Mouse (Mus musculus) spleen, adult 2 months (tissue): Measurements from ENCODE around the gene Srpr. TPM values are rescaled to one million over a fixed set of nuclear protein-coding genes. Genes with fewer than 3 reads are reported as not detected.

Experiments used
- DNase-seq, 2 experiments: peaks; one replicate each; pipeline versions ENCODE4 v3.0.0 to v3.0.0-alpha.2; 2012 to 2021; ENCODE audit warnings: low spot score in 2 of 2, low read depth in 1 of 2
- H3K27ac ChIP-seq: fragments of 200-500 bp; 2 replicates; pipeline ENCODE4 v1.5.1; 2012; ENCODE audit warnings: low read length, inconsistent platforms; ENCODE audit not compliant: insufficient read depth
- H3K27me3 ChIP-seq: fragments of 200-500 bp; 2 replicates; pipeline ENCODE4 v1.6.1; 2012; ENCODE audit warnings: mild to moderate bottlenecking, moderate library complexity, low read length, inconsistent platforms; ENCODE audit not compliant: control insufficient read depth, insufficient read depth
- H3K36me3 ChIP-seq: fragments of 200-500 bp; 2 replicates; pipeline ENCODE4 v1.6.1; 2012; ENCODE audit warnings: mild to moderate bottlenecking, low read length, inconsistent platforms; ENCODE audit not compliant: control insufficient read depth, insufficient read depth
- H3K4me1 ChIP-seq: fragments of 200-500 bp; 2 replicates; pipeline ENCODE4 v1.6.1; 2011; ENCODE audit warnings: inconsistent platforms; ENCODE audit not compliant: control insufficient read depth, insufficient read depth, insufficient read length
- H3K4me3 ChIP-seq: fragments of 200-500 bp; 2 replicates; pipeline ENCODE4 v1.5.1; 2011; ENCODE audit warnings: mild to moderate bottlenecking, inconsistent platforms; ENCODE audit not compliant: insufficient read depth, insufficient read length; ENCODE audit errors: extremely low read depth
- CTCF ChIP-seq: fragments of 200-500 bp; IDR thresholded peaks from 2 replicates; pipeline ENCODE4 v1.5.1; 2011; ENCODE audit warnings: mild to moderate bottlenecking, inconsistent platforms; ENCODE audit not compliant: insufficient read depth, insufficient read length, insufficient replicate concordance; ENCODE audit errors: extremely low read depth
- POLR2A ChIP-seq: fragments of 200-500 bp; IDR thresholded peaks from 2 replicates; pipeline ENCODE4 v1.6.1; 2011; ENCODE audit warnings: low read depth, low read length, inconsistent platforms
- WGBS: fragments of 180-500 bp; shearing (Covaris S2); methylation state at CpG from one replicate; pipeline ENCODE4 v1.1.7; 2018; 5-methylcytosine and 5-hydroxymethylcytosine counted together
- polyA plus RNA-seq: library from polyadenylated mRNA; depleted of rRNA; stranded (reverse); fragments of >200 nt; gene quantifications from 2 replicates; pipeline ENCODE4 v1.2.3, GENCODE M21; 2012

Gene Srpr
- polyA plus RNA-seq, 1 experiment: 34.0 TPM

DNA sequence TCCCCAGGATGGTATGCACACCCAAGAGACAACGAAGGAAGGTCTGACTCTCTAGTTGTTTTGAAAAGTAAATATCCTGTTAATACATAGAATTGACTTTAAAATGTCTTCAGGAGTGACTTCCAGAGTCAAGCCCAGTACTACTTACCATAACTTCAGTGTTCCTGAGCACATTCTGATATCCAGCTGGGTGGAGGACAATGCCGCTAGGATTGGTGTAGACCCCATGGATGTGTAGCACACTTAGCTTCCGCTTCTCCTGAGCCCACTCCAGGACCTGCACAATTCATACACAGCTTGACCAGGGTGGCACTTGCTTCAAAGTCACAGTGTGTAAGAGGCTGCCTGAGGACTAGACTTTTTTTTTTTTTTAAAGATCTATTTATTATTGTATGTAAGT lies 23.5 kb downstream of the Srpr start:
- DNase-seq: no peak
- Histone ChIP-seq H3K4me1 (no peaks in the 10 kb centered on the region), H3K4me3 (no peak overlapping the region), H3K27ac (no peak overlapping the region), H3K27me3 (no peaks in the 10 kb centered on the region), H3K36me3 (peaks cover 10% of the 10 kb centered on the region)
- 97% methylated on average over 3 of the region's 3 CpGs for WGBS
- TF ChIP-seq POLR2A: no peak
- TF ChIP-seq CTCF: no peak

DNA sequence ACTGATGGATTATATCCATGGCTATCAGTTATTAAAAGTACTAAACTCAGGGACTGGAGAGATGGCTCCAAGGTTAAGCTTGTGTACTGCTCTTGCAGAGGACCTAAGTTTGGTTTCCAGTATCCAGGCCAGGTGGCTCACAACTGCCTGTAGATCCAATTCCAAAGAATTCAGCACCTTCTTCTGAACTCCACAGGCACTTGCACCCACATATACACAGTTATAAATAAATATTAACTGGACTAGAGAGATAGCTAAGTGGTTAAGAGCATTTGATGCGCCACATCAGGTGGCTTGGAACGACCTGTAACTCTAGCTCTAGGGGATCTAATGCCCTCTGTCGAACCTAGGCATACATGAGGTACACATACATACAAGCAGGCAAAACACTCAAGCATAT lies 28.7 kb downstream of the Srpr start:
- peaks cover 3% of the 10 kb centered on the region; the same call in 1 of the 2 replicates for H3K36me3 ChIP-seq
- 89% methylated on average over 3 of the region's 3 CpGs for WGBS
- TF ChIP-seq POLR2A (no peak), CTCF (no peak)
- DNase-seq: no peak
- no peaks in the 10 kb centered on the region for H3K4me1 ChIP-seq
- H3K4me3 ChIP-seq: no peak overlapping the region
- no peaks in the 10 kb centered on the region for H3K27me3 ChIP-seq
- H3K27ac ChIP-seq: no peak overlapping the region

GRCm38 (mm10) chr9:35235996-35236395 lies 36.0 kb downstream of the Srpr start:
- no peaks in the 10 kb centered on the region for H3K4me1 ChIP-seq
- DNase-seq: no peak
- no peaks in the 10 kb centered on the region for H3K27me3 ChIP-seq
- H3K27ac ChIP-seq: no peak overlapping the region
- WGBS: 88% methylated on average over 3 of the region's 3 CpGs
- no peak overlapping the region for H3K4me3 ChIP-seq
- peaks cover 8% of the 10 kb centered on the region; the same call in 1 of the 2 replicates for H3K36me3 ChIP-seq
- no peak for TF ChIP-seq CTCF
- no peak for TF ChIP-seq POLR2A

GRCm38 (mm10) chr9:35238371-35238770 lies 38.4 kb downstream of the Srpr start:
- H3K4me1 ChIP-seq: no peaks in the 10 kb centered on the region
- 100% methylated on average over 1 of the region's 1 CpGs for WGBS
- H3K27ac ChIP-seq: no peak overlapping the region
- H3K36me3 ChIP-seq: peaks cover 6% of the 10 kb centered on the region; the same call in 1 of the 2 replicates
- H3K27me3 ChIP-seq: no peaks in the 10 kb centered on the region
- no peak overlapping the region for H3K4me3 ChIP-seq
- TF ChIP-seq POLR2A (no peak), CTCF (no peak)
- no peak for DNase-seq

DNA sequence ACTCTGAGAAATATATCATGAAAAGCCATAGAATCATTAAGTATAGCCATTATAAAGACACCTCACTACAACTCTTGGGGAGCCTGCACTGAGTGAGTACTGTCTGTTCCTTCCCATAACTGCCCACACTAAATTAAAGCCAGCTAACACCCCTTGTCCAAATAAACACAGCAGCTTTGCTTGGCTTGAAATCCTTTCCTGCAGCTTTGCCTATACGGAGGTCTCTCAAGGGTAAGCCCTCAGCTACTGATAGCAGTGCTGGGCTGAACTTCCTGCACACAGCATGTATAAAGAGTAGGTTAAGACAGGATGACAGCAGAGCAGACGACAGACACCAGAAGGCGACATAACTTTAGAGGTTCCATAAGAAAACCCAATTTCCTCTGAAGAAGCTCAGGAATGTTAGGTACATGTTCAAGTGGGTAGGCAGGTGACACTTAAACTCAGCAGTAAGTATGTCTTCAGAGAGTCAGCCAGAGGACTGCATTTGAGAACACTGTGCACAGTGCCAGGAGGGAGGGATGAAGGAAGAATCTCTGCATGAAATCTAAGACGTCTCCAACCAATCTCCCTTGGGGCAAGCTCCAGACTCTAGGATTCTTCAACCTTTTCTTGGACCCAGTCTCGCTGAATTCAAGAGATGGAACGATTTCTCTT lies 39.1 kb downstream of the Srpr start:
- WGBS: 94% methylated on average over 6 of the region's 6 CpGs
- H3K27me3 ChIP-seq: no peaks in the 10 kb centered on the region
- no peak for DNase-seq

DNA sequence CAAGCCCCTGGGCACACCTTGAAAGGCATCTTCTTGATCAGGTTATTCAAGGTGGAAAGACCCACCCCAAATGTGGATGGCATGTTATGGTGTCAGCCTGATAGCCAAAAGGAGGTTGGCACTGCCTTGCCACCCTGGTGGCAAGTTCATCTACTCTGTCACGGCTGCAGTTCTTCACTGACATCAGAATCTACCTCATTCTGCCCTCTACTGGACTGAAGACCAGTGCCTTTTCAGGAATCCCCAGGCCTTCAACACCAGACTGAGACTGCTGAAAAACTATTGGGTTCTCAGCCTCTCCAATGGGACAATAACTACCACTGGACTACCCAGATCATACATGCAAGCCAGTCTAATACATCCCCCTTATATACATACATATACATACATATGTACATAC lies 39.8 kb downstream of the Srpr start:
- no peak for TF ChIP-seq CTCF
- no peak for TF ChIP-seq POLR2A
- Histone ChIP-seq H3K4me3 (no peak overlapping the region), H3K27me3 (no peaks in the 10 kb centered on the region), H3K4me1 (no peaks in the 10 kb centered on the region), H3K36me3 (peaks cover 3% of the 10 kb centered on the region; the same call in 1 of the 2 replicates), H3K27ac (no peak overlapping the region)
- 77% methylated on average over 1 of the region's 1 CpGs for WGBS
- no peak for DNase-seq

More for the DNA sequence above, 39.1 kb downstream of the Srpr start:
- no peak for TF ChIP-seq CTCF
- no peak for TF ChIP-seq POLR2A
- H3K4me3 ChIP-seq: no peak overlapping the region
- H3K4me1 ChIP-seq: no peaks in the 10 kb centered on the region
- H3K36me3 ChIP-seq: peaks cover 6% of the 10 kb centered on the region; the same call in 1 of the 2 replicates
- no peak overlapping the region for H3K27ac ChIP-seq

DNA sequence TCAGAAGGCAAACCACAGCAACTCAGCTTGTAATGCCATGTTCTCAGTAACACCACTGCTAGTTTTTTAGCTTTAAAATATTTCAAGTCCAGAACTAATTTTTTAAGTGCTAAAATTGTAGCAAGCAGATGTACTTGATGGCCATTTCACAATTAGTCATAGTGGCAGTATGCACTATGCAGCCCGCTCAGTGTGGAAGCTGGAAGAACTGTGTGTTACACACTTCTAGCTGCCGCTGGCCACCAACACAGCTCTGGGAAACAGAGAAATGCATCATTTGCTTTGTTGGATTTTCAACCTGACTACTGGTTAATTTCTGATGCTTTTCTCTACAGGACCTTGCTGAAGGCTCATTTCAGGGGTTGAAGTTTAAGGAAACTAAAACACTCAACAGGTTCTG lies 47.4 kb downstream of the Srpr start:
- H3K4me3 ChIP-seq: no peak overlapping the region
- H3K36me3 ChIP-seq: no peaks in the 10 kb centered on the region
- no peak for TF ChIP-seq CTCF
- no peak for TF ChIP-seq POLR2A
- no peak overlapping the region for H3K27ac ChIP-seq
- DNase-seq: no peak
- no peaks in the 10 kb centered on the region for H3K4me1 ChIP-seq
- WGBS: 94% methylated on average over 2 of the region's 2 CpGs
- no peaks in the 10 kb centered on the region for H3K27me3 ChIP-seq
